Mouse (Mus musculus): ENCODE results near the gene Agtpbp1. TPM values are rescaled to one million over a fixed set of nuclear protein-coding genes. Genes with fewer than 3 reads are reported as not detected.

Gene Agtpbp1
- 5.5 and 11.1 TPM in 2 replicates for polyA plus RNA-seq (2012; rRNA removed; ENCODE audit: low replicate concordance)

GRCm38 (mm10) chr13:59584947-59585647, at the start of gene Agtpbp1, which contains the start of gene Naa35:
Gene Agtpbp1, minus strand, starts transcription at chr13:59585227.
Gene Naa35, plus strand, starts transcription at chr13:59585259.

Other genes starting within 250 kb of the Agtpbp1 start
- gene Naa35, start within 50 bp of the Agtpbp1 start, polyA plus RNA-seq (2012; rRNA removed; ENCODE audit: low replicate concordance), result 21.6 and 64.3 TPM in 2 replicates
- gene Golm1, start 90.6 kb upstream of the Agtpbp1 start, polyA plus RNA-seq (2012; rRNA removed; ENCODE audit: low replicate concordance), result 4.7 and 7.2 TPM in 2 replicates
- not detected in 2 replicates for gene 4921517D22Rik, start 108.9 kb upstream of the Agtpbp1 start, polyA plus RNA-seq (2012; rRNA removed; ENCODE audit: low replicate concordance)
- not detected in 2 replicates for gene Spata31d1a, start 125.1 kb upstream of the Agtpbp1 start, polyA plus RNA-seq (2012; rRNA removed; ENCODE audit: low replicate concordance)
- gene Spata31d1b, start 127.1 kb upstream of the Agtpbp1 start, polyA plus RNA-seq (2012; rRNA removed; ENCODE audit: low replicate concordance), result 0.47 and 0.50 TPM in 2 replicates
- gene Spata31d1d, start 146.5 kb upstream of the Agtpbp1 start, polyA plus RNA-seq (2012; rRNA removed; ENCODE audit: low replicate concordance), result not detected in 2 replicates
- not detected in 2 replicates for gene 1700014D04Rik, start 161.5 kb upstream of the Agtpbp1 start, polyA plus RNA-seq (2012; rRNA removed; ENCODE audit: low replicate concordance)
- gene Isca1, start 184.6 kb upstream of the Agtpbp1 start, polyA plus RNA-seq (2012; rRNA removed; ENCODE audit: low replicate concordance), result 75.3 and 234 TPM in 2 replicates
- not detected in 2 replicates for gene Gm49354, start 197.0 kb upstream of the Agtpbp1 start, polyA plus RNA-seq (2012; rRNA removed; ENCODE audit: low replicate concordance)
- 19.6 and 30.2 TPM in 2 replicates for gene Tut7, start 237.9 kb upstream of the Agtpbp1 start, polyA plus RNA-seq (2012; rRNA removed; ENCODE audit: low replicate concordance)

Data from mammary gland, adult 2 months (tissue).